Mouse (Mus musculus) ES-Bruce4 (cell line): ENCODE data around the gene Gprc6a.

Experiments used
- CTCF ChIP-seq: IDR thresholded peaks from one replicate; pipeline ENCODE4 v1.8.1; 2011; ENCODE audit warnings: low read depth, low read length
- EP300 ChIP-seq: IDR thresholded peaks from 2 replicates; pipeline ENCODE4 v1.6.1; 2011; ENCODE audit warnings: low read depth, low read length; ENCODE audit not compliant: insufficient read depth
- POLR2A ChIP-seq: IDR thresholded peaks from one replicate; pipeline ENCODE4 v1.8.1; 2011; ENCODE audit warnings: low read length; ENCODE audit not compliant: insufficient read depth

GRCm38 (mm10) chr10:51621193-51621592 is 10.1 kb downstream of the Gprc6a start:
- TF ChIP-seq POLR2A: no peak
- TF ChIP-seq CTCF: no peak
- no peak for TF ChIP-seq EP300
